Mouse (Mus musculus) neural tube, embryonic 15.5 days (tissue): ENCODE data around the gene Cyp2d10. TPM values are rescaled to one million over a fixed set of nuclear protein-coding genes. Genes with fewer than 3 reads are reported as not detected.
"Not testable (repeated sequence)": the region's sequence is repeated elsewhere in the genome, so short reads cannot be mapped to it uniquely, and the experiment has no call there.

Experiments used
- ATAC-seq: fragments of 200-750 bp; cut with Nextera tagmentation; 2 replicates; pipeline ENCODE4 v1.8.0; 2017; ENCODE audit warnings: mild to moderate bottlenecking, moderate TSS enrichment, moderate library complexity; ENCODE audit not compliant: low FRiP score
- H3K27ac ChIP-seq: fragments of 300-500 bp; sonication (generic); replicated peaks from 2 replicates; pipeline ENCODE4 v1.5.1; 2015; ENCODE audit warnings: mild to moderate bottlenecking, inconsistent platforms
- H3K27me3 ChIP-seq: fragments of 300-500 bp; sonication (generic); replicated peaks from 2 replicates; pipeline ENCODE4 v1.6.1; 2015; ENCODE audit warnings: inconsistent platforms
- H3K36me3 ChIP-seq: fragments of 300-500 bp; sonication (generic); 2 replicates; pipeline ENCODE4 v1.6.1; 2015; ENCODE audit warnings: inconsistent platforms
- H3K4me1 ChIP-seq: fragments of 300-500 bp; sonication (generic); 2 replicates; pipeline ENCODE4 v1.6.1; 2015; ENCODE audit warnings: inconsistent platforms
- H3K4me2 ChIP-seq: fragments of 300-500 bp; sonication (generic); 2 replicates; pipeline ENCODE4 v1.6.1; 2015; ENCODE audit warnings: inconsistent platforms, mild to moderate bottlenecking, moderate library complexity
- H3K4me3 ChIP-seq: fragments of 300-500 bp; sonication (generic); replicated peaks from 2 replicates; pipeline ENCODE4 v1.5.1; 2015; ENCODE audit warnings: mild to moderate bottlenecking, inconsistent platforms
- H3K9ac ChIP-seq: fragments of 300-500 bp; sonication (generic); replicated peaks from 2 replicates; pipeline ENCODE4 v1.6.1; 2015; ENCODE audit warnings: mild to moderate bottlenecking, inconsistent platforms
- H3K9me3 ChIP-seq: fragments of 300-500 bp; sonication (generic); replicated peaks from 2 replicates; pipeline ENCODE4 v1.6.1; 2016; ENCODE audit warnings: inconsistent platforms
- WGBS: fragments of 180-500 bp; shearing (Covaris S2); methylation state at CpG from one replicate; pipeline ENCODE4 v1.1.7; 2015; ENCODE audit warnings: mixed read lengths; 5-methylcytosine and 5-hydroxymethylcytosine counted together
- polyA plus RNA-seq: library from polyadenylated mRNA; unstranded; fragments of >200 nt; fragmentation: Nextera tagmentation; extraction: Ambion mirVana; gene quantifications from 2 replicates; pipeline ENCODE4 v1.2.1, GENCODE M21; 2015

The Cyp2d10 gene
- polyA plus RNA-seq, 1 experiment from 2014 or later, result not detected

DNA sequence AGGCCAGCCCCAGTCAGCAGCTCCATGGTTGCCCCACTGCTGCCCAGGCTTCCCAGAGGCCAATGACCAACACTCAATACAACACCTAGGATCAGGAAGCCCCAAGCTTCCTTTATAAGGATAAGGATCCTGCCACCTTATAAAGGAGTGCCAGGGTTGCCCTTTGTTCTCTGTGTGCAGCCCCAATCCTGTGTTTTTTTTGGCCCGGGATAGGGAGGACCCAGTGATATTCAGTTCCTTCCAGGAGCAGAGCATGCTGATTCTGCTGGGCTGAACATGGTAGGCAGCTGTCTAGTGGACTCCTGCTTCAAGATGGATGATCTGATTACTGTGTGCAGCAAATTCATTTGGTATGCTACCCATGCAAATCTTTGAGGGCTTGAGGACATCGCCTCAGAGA, 13.1 kb downstream of the Cyp2d10 start, which contains the start of gene Cyp2d11:
Cyp2d11 (minus strand) TSS at position 101 of the 400 bp plus-strand sequence.
- ATAC-seq, H3K4me2 ChIP-seq, H3K9me3 ChIP-seq, H3K9ac ChIP-seq, H3K27ac ChIP-seq, H3K27me3 ChIP-seq, H3K4me1 ChIP-seq, H3K36me3 ChIP-seq, H3K4me3 ChIP-seq: not testable (repeated sequence)
- WGBS, result 86% methylated on average over 2 of the region's 2 CpGs

DNA sequence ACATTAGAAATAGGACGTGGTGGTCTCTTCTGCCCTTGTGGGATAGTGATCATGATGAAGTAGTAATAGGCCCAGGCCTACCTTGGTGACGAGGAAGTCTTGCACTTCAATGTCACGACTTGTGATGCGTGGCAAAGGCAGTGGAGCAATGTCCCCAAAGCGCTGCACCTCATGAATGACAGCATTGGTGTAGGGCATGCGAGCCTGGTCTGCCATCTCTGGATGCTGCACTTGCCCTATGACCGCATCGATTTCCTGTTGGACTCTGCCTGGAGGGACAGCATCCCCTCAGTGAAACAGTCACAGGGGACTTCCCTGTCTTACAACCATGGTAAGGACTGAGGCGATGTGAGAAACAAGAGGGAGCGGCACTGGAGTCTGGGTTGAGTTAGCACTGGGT, 17.1 kb downstream of the Cyp2d10 start:
- WGBS, result 94% methylated on average over 10 of the region's 10 CpGs
- not testable (repeated sequence) for H3K9ac ChIP-seq, H3K27ac ChIP-seq, H3K4me2 ChIP-seq, H3K4me3 ChIP-seq, ATAC-seq, H3K27me3 ChIP-seq, H3K36me3 ChIP-seq, H3K9me3 ChIP-seq, H3K4me1 ChIP-seq

DNA sequence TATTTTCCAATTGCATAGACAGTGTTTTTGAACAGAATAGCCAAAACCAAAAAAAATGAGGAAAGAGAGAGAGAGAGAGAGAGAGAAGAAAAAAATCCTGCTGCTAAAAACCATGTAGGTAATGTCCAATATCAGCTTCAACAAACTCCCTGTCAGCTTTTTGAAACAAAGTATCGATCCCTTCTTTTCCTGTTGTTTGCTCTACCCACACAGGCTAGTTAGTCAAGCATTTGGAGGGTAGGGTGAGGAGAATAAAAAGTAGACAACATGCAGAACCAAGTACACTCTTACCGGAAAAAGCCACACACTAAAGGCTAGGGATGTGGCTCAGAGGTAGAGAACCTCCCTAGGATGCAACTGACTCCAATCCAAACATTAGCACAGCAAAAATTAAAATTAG, 21.3 kb downstream of the Cyp2d10 start:
- WGBS, result 96% methylated on average over 2 of the region's 2 CpGs
- H3K27me3 ChIP-seq, result no peaks in the 10 kb centered on the region
- no peak for ATAC-seq

DNA sequence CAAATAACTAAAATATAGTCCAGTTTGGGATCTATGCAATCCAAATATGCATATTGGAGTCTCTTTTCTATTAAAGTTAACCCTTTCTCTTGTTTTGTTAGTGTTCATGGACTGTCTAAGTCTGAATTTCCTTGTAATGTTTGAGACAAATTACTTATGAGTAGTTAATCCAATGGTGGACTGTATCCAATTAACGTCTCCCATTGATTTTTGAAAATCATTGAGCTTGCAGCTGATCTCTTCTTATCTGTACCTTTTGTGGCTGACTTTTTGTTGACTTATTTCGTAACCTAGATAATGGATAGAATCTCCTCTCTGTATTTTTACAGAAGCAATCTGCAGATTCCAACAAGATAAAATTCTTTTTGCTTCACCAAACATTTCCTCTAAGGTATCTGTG, 24.6 kb downstream of the Cyp2d10 start:
- no peaks in the 10 kb centered on the region for H3K9me3 ChIP-seq
- no peak overlapping the region for H3K27ac ChIP-seq
- H3K27me3 ChIP-seq, result no peaks in the 10 kb centered on the region
- no peaks in the 10 kb centered on the region for H3K36me3 ChIP-seq
- no peak overlapping the region for H3K9ac ChIP-seq
- no peak for ATAC-seq
- no peak overlapping the region for H3K4me2 ChIP-seq
- H3K4me3 ChIP-seq, result no peak overlapping the region
- 96% methylated on average over 2 of the region's 2 CpGs for WGBS
- H3K4me1 ChIP-seq, result peaks cover 16% of the 10 kb centered on the region

More for the DNA sequence above, 21.3 kb downstream of the Cyp2d10 start:
- no peak overlapping the region for H3K9ac ChIP-seq
- H3K4me2 ChIP-seq, result no peak overlapping the region
- no peak overlapping the region for H3K27ac ChIP-seq
- H3K4me1 ChIP-seq, result peaks cover 6% of the 10 kb centered on the region; the same call in 1 of the 2 replicates
- no peaks in the 10 kb centered on the region for H3K36me3 ChIP-seq
- no peak overlapping the region for H3K4me3 ChIP-seq
- H3K9me3 ChIP-seq, result no peaks in the 10 kb centered on the region

DNA sequence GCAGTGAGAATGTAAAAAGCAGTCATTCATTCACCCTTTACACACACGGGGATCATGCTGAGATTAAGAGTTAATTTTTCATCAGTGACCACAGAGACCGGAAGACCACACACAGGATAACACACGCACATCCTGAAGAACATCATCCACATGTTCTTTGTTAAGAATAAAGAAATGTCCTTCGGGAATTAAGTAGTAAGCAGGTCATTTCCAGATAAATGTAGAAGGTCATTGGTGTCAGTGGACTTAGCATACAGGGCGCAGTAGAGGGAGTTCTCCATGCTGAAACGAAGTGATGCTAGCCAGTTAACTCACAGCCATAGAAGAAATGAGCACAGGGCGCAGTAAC, 26.3 kb downstream of the Cyp2d10 start:
- Histone ChIP-seq H3K27me3 (no peaks in the 10 kb centered on the region), H3K4me3 (peak overlapping the region; percentile 35), H3K4me1 (peaks cover 19% of the 10 kb centered on the region), H3K9me3 (no peaks in the 10 kb centered on the region), H3K36me3 (no peaks in the 10 kb centered on the region), H3K27ac (0 out of 2 replicates have a peak overlapping the region, but pooled peaks have one; percentile 51), H3K9ac (peak overlapping the region; percentile 30; the same call in 1 of the 2 replicates), H3K4me2 (peak overlapping the region; percentile 67)
- 0 out of 2 replicates have a peak, but pooled peaks have one; percentile 14 for ATAC-seq
- WGBS, result 33% methylated on average over 7 of the region's 7 CpGs

DNA sequence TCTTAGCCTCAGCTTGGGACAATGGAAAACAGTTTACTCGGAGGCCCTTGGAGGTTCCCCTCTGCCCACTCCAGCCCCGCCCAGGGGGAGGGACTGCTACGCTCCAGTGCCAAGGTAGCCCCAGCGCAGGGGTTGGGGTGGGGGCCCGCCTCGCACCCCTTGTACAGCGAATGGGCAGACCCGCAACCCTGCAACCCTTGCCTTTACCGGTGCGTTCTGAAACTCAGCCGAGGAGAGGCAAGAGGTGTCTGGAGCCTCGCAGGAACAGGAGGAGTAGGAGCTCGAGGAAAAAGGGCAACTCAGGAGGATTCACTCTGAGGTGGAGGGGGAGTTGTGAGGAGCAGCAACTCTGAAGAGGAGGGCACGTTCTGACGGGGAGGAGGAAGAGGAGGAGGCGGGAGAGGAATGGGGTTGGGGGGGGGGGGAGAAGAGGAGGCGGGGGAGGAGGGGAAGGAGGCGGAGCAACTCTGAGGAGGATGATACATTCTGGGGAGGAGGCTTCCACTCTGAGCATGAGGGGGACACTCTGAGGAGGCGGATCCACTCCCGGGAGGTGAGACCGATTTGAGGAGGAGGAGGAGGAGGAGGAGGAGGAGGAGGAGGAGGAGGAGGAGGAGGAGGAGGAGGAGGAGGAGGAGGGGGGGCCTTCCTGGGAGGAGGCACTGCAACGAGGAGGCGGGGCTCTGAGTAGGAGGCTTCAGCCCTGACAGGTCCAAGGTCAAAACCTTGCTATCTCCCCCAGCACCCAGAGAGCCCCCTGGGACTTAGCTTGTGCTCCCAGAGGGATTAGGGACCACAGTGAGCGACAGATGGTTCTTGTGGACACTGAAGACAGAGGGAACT, 26.9 kb downstream of the Cyp2d10 start, which contains the start of gene Cyp2d22:
Cyp2d22 (minus strand) TSS at position 390 of the 843 bp plus-strand sequence.
- WGBS, result 3% methylated on average over 17 of the region's 24 CpGs
- no peaks in the 10 kb centered on the region for H3K36me3 ChIP-seq
- peak; percentile 73 for ATAC-seq
- H3K4me3 ChIP-seq, result peak within 1 kb of the TSS; percentile 35
- no peaks in the 10 kb centered on the region for H3K9me3 ChIP-seq
- H3K27me3 ChIP-seq, result no peaks in the 10 kb centered on the region
- H3K4me2 ChIP-seq, result peak within 1 kb of the TSS; percentile 67
- peak within 1 kb of the TSS; percentile 30; the same call in 1 of the 2 replicates for H3K9ac ChIP-seq
- peaks cover 19% of the 10 kb centered on the region for H3K4me1 ChIP-seq
- H3K27ac ChIP-seq, result 0 out of 2 replicates have a peak within 1 kb of the TSS, but pooled peaks have one; percentile 51

DNA sequence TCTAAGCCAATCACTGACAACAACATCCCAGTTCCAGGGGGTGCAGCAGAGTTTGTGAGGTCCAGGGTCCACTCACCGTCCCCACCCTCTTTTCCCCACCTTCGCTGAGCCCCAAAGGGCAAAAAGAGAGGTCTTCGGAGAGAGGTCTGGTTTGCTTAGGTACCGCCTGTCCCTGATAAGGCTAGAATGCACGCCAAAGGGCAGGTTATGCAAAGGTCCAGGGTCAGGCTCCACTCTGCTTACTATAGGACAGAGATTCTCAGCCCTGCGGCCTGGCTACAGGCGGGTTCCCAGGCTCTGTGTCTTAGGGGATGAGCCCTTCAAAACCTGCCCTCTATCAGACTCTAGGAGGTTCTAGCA, 27.5 kb downstream of the Cyp2d10 start:
- Histone ChIP-seq H3K9me3 (no peaks in the 10 kb centered on the region), H3K36me3 (no peaks in the 10 kb centered on the region), H3K27ac (no peak overlapping the region), H3K4me1 (peaks cover 19% of the 10 kb centered on the region), H3K4me3 (peak overlapping the region; percentile 35), H3K4me2 (peak overlapping the region; percentile 67), H3K27me3 (no peaks in the 10 kb centered on the region), H3K9ac (no peak overlapping the region)
- WGBS, result 33% methylated on average over 7 of the region's 7 CpGs
- no peak; the same call in 1 of the 2 replicates for ATAC-seq

DNA sequence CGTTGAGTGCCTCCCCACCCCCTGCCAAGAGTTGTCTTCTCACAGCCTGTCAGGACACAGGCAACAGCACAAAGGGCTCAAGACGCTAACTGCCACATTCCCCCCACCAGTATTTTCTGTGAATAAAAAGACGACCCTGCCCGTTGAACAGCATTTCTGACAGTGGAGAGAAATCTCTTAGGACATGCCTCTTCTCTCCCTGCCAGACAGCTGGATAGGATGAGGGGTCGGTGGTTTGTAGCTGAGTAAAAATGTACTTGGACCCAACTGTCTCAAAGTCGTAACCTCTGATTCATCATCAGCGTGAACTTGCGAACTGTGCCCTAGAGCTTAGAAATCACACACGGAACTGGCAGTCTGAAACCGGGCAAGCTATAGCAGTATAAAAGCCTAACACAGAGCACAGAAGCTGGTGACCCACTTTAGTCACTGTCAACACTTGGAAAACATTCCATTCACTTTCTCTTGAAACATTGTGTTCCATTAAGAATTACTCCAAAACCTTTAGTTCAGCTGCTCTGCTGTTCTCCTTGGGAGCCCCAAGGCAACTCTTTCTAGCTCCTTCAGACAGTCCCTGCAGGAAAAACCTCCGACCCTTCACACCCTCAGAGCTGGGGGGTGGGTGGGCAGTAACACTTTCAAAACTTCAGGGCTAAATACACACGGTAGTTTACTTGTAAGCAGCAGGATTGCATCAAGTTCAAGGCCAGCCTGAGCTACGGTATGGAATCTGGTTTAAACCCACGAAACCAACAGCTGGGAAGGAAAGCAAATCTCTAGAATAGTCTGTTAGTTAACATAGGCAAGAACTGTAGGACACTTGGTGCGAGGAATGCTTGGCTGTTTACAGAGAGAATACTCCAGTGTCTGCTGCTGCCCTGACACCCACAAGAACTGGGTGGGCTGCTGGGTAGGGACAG, 28.5 kb downstream of the Cyp2d10 start:
- Histone ChIP-seq H3K9me3 (no peaks in the 10 kb centered on the region), H3K27ac (0 out of 2 replicates have a peak overlapping the region, but pooled peaks have one; percentile 5), H3K9ac (no peak overlapping the region), H3K4me3 (no peak overlapping the region), H3K27me3 (no peaks in the 10 kb centered on the region), H3K4me1 (peaks cover 19% of the 10 kb centered on the region), H3K4me2 (no peak overlapping the region), H3K36me3 (no peaks in the 10 kb centered on the region)
- no peak for ATAC-seq
- WGBS, result 46% methylated on average over 15 of the region's 15 CpGs

DNA sequence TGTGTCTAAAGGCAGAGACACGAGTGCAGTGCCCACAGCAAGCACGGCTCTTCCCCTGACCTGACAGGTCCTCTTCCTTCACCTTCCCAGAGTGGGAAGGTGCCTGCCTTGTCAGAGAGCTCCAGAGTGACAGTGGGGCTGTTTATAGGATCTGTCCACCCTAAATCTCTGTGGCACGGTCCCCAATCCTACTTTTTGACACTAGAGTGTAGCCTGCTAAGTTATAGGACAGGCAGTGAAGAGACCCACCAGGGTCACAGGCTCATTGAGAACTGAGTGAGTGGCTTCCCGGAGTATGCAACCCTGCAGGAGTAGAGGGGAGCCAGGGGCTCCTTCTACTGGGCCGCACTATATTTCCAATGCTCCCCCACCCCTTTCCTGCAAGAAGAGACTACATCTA, 29.3 kb downstream of the Cyp2d10 start:
- H3K27ac ChIP-seq, result no peak overlapping the region
- H3K36me3 ChIP-seq, result no peaks in the 10 kb centered on the region
- H3K9ac ChIP-seq, result no peak overlapping the region
- H3K9me3 ChIP-seq, result no peaks in the 10 kb centered on the region
- H3K4me2 ChIP-seq, result no peak overlapping the region
- no peaks in the 10 kb centered on the region for H3K27me3 ChIP-seq
- no peak overlapping the region for H3K4me3 ChIP-seq
- H3K4me1 ChIP-seq, result peaks cover 19% of the 10 kb centered on the region
- WGBS, result 82% methylated on average over 5 of the region's 5 CpGs
- ATAC-seq, result no peak

DNA sequence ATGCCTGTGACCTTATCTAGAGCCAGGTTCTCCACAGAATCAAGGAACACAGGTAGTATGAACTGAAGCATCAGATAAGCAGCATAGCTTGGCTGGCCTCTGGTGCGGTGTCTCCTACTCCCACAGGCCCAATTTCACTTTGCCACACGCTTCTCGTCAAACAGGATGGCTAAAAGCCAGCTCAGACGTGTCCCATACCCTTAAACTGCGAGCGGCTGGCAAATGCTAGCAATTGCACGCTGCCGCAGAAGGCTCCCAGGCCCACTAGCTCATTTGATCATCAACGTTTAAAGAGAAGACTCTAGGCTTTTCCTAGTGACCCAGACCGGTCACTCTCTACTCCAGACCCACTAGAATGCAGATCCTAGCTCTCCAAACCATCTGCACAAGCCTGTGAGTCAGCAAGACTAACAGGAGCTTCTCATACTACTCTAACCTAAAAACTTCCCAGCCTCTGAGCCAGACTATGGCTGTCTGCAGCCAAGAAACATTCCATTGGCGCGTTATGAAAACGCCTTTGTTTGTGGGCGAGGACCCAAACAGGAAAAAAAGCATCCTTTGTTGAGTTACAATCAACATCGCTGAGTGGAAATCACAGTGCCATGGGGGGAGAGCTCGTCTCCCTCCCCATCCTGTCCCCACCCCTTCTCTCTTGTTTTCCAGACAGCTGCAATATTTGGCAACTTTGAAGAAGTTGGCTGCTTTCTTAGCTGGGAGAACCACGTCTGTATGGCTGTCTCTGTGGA, 30.4 kb downstream of the Cyp2d10 start:
- H3K4me2 ChIP-seq, result no peak overlapping the region
- peaks cover 19% of the 10 kb centered on the region for H3K4me1 ChIP-seq
- no peaks in the 10 kb centered on the region for H3K9me3 ChIP-seq
- 55% methylated on average over 17 of the region's 17 CpGs for WGBS
- H3K27ac ChIP-seq, result peak overlapping the region; percentile 34; the same call in 1 of the 2 replicates
- no peak overlapping the region for H3K4me3 ChIP-seq
- ATAC-seq, result no peak
- H3K27me3 ChIP-seq, result no peaks in the 10 kb centered on the region
- H3K9ac ChIP-seq, result no peak overlapping the region
- H3K36me3 ChIP-seq, result no peaks in the 10 kb centered on the region

DNA sequence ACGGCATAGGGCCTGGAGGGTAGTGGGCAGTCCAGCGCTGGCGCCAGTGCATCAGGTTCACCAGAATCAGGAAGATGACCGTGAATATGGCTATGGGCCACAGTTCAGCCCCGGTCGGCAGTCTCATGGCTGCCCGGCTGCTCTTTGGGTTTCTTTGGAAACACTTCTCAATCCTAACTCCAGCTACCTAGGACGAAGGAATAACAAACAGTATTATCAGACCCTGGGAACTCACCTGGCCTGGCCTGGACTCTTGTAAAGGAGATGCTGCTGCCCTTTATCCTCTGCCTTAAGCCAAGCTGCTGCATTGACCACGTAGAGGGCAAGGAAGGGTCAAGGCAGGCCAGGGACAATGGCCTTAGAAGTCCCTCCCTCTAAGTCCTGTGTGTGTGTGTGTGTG, 31.1 kb downstream of the Cyp2d10 start:
- 86% methylated on average over 9 of the region's 9 CpGs for WGBS
- H3K9ac ChIP-seq, result no peak overlapping the region
- no peaks in the 10 kb centered on the region for H3K9me3 ChIP-seq
- H3K4me3 ChIP-seq, result no peak overlapping the region
- H3K36me3 ChIP-seq, result no peaks in the 10 kb centered on the region
- H3K27ac ChIP-seq, result no peak overlapping the region
- no peak for ATAC-seq
- H3K4me2 ChIP-seq, result no peak overlapping the region
- H3K27me3 ChIP-seq, result no peaks in the 10 kb centered on the region
- H3K4me1 ChIP-seq, result peaks cover 15% of the 10 kb centered on the region
